Mouse (Mus musculus) hindbrain, embryonic 15.5 days (tissue): ENCODE data around the gene Pold1. TPM values are rescaled to one million over a fixed set of nuclear protein-coding genes. Genes with fewer than 3 reads are reported as not detected.

Experiments used
- ATAC-seq: fragments of 200-750 bp; cut with Nextera tagmentation; 2 replicates; pipeline ENCODE4 v1.8.0; 2017; ENCODE audit warnings: low read depth, moderate number of reproducible peaks, moderate TSS enrichment; ENCODE audit not compliant: low FRiP score
- H3K27ac ChIP-seq: fragments of 300-500 bp; sonication (generic); replicated peaks from 2 replicates; pipeline ENCODE4 v1.5.1; 2015; ENCODE audit warnings: mild to moderate bottlenecking, inconsistent platforms
- H3K27me3 ChIP-seq: fragments of 300-500 bp; sonication (generic); 2 replicates; pipeline ENCODE4 v1.6.1; 2015; ENCODE audit warnings: control low read depth, inconsistent platforms
- H3K36me3 ChIP-seq: fragments of 300-500 bp; sonication (generic); 2 replicates; pipeline ENCODE4 v1.6.1; 2015; ENCODE audit warnings: control low read depth, inconsistent platforms
- H3K4me1 ChIP-seq: fragments of 300-500 bp; sonication (generic); replicated peaks from 2 replicates; pipeline ENCODE4 v1.6.1; 2015; ENCODE audit warnings: control low read depth, inconsistent platforms
- H3K4me2 ChIP-seq: fragments of 300-500 bp; sonication (generic); 2 replicates; pipeline ENCODE4 v1.6.1; 2015; ENCODE audit warnings: moderate library complexity, mild to moderate bottlenecking, inconsistent platforms
- H3K4me3 ChIP-seq: fragments of 300-500 bp; sonication (generic); 2 replicates; pipeline ENCODE4 v1.5.1; 2015; ENCODE audit warnings: mild to moderate bottlenecking, inconsistent platforms
- H3K9ac ChIP-seq: fragments of 300-500 bp; sonication (generic); 2 replicates; pipeline ENCODE4 v1.6.1; 2015; ENCODE audit warnings: inconsistent platforms
- H3K9me3 ChIP-seq: fragments of 300-500 bp; sonication (generic); 2 replicates; pipeline ENCODE4 v1.6.1; 2016; ENCODE audit warnings: control low read depth, inconsistent platforms
- WGBS: fragments of 180-500 bp; shearing (Covaris S2); methylation state at CpG from one replicate; pipeline ENCODE4 v1.1.7; 2015; 5-methylcytosine and 5-hydroxymethylcytosine counted together
- polyA plus RNA-seq: library from polyadenylated mRNA; unstranded; fragments of >200 nt; fragmentation: Nextera tagmentation; extraction: Ambion mirVana; gene quantifications from 2 replicates; pipeline ENCODE4 v1.2.1, GENCODE M21; 2015

Gene Pold1
- polyA plus RNA-seq, 1 experiment from 2014 or later = 29.4 TPM

GRCm38 (mm10) chr7:44531207-44531606, 17.4 kb downstream of the Pold1 start:
- Histone ChIP-seq H3K27ac (no peak overlapping the region), H3K4me2 (no peak overlapping the region), H3K36me3 (no peaks in the 10 kb centered on the region), H3K4me3 (no peak overlapping the region), H3K27me3 (peaks cover 12% of the 10 kb centered on the region), H3K4me1 (peaks cover 8% of the 10 kb centered on the region), H3K9ac (no peak overlapping the region), H3K9me3 (no peaks in the 10 kb centered on the region)
- ATAC-seq = no peak
- WGBS = 62% methylated on average over 5 of the region's 5 CpGs

GRCm38 (mm10) chr7:44530507-44530906, 18.1 kb downstream of the Pold1 start:
- Histone ChIP-seq H3K27me3 (peaks cover 13% of the 10 kb centered on the region), H3K36me3 (no peaks in the 10 kb centered on the region), H3K4me3 (no peak overlapping the region), H3K27ac (no peak overlapping the region), H3K4me2 (no peak overlapping the region), H3K9me3 (no peaks in the 10 kb centered on the region), H3K9ac (no peak overlapping the region), H3K4me1 (peaks cover 8% of the 10 kb centered on the region)
- WGBS = 78% methylated on average over 3 of the region's 3 CpGs
- no peak for ATAC-seq

- Histone ChIP-seq H3K27ac (no peak overlapping the region), H3K4me1 (peaks cover 8% of the 10 kb centered on the region), H3K27me3 (peaks cover 22% of the 10 kb centered on the region), H3K4me3 (no peak overlapping the region), H3K4me2 (no peak overlapping the region), H3K36me3 (no peaks in the 10 kb centered on the region), H3K9ac (no peak overlapping the region), H3K9me3 (no peaks in the 10 kb centered on the region)
- 66% methylated on average over 5 of the region's 5 CpGs for WGBS
- ATAC-seq = no peak
These were observed 19.1 kb downstream of the Pold1 start for GRCm38 (mm10) chr7:44529518-44529917.

- Histone ChIP-seq H3K27ac (0 out of 2 replicates have a peak overlapping the region, but pooled peaks have one; percentile 46), H3K36me3 (no peaks in the 10 kb centered on the region), H3K4me1 (peaks cover 8% of the 10 kb centered on the region)
These were observed 20.9 kb downstream of the Pold1 start for GRCm38 (mm10) chr7:44527483-44528398.

GRCm38 (mm10) chr7:44526414-44527154, 22.1 kb downstream of the Pold1 start:
- H3K27me3 ChIP-seq = peaks cover 48% of the 10 kb centered on the region
- peaks cover 9% of the 10 kb centered on the region for H3K4me1 ChIP-seq
- H3K36me3 ChIP-seq = no peaks in the 10 kb centered on the region
- no peak for ATAC-seq
- no peak overlapping the region for H3K4me3 ChIP-seq
- H3K9ac ChIP-seq = no peak overlapping the region
- no peak overlapping the region for H3K27ac ChIP-seq
- H3K9me3 ChIP-seq = no peaks in the 10 kb centered on the region
- WGBS = 90% methylated on average over 14 of the region's 14 CpGs
- H3K4me2 ChIP-seq = no peak overlapping the region

More at GRCm38 (mm10) chr7:44527483-44528398, 20.9 kb downstream of the Pold1 start:
- H3K4me3 ChIP-seq = peak overlapping the region; percentile 38
- 7% methylated on average over 40 of the region's 40 CpGs for WGBS
- peak overlapping the region; percentile 75 for H3K4me2 ChIP-seq
- ATAC-seq = peak; percentile 65
- H3K9me3 ChIP-seq = no peaks in the 10 kb centered on the region
- H3K9ac ChIP-seq = peak overlapping the region; percentile 55
- peaks cover 37% of the 10 kb centered on the region for H3K27me3 ChIP-seq

- no peak for ATAC-seq
- H3K4me1 ChIP-seq = peaks cover 11% of the 10 kb centered on the region
- H3K36me3 ChIP-seq = no peaks in the 10 kb centered on the region
- H3K4me2 ChIP-seq = peak overlapping the region; percentile 39
- H3K9me3 ChIP-seq = no peaks in the 10 kb centered on the region
- no peak overlapping the region for H3K9ac ChIP-seq
- H3K27me3 ChIP-seq = peaks cover 51% of the 10 kb centered on the region
- no peak overlapping the region for H3K4me3 ChIP-seq
- no peak overlapping the region for H3K27ac ChIP-seq
- WGBS = 16% methylated on average over 21 of the region's 22 CpGs
These were observed 23.4 kb downstream of the Pold1 start for GRCm38 (mm10) chr7:44525126-44525832.

GRCm38 (mm10) chr7:44524502-44524901, 24.1 kb downstream of the Pold1 start, which contains the start of gene Mybpc2:
Gene Mybpc2, minus strand, starts transcription at chr7:44524656.
- H3K9ac ChIP-seq = no peak within 1 kb of the TSS
- no peak for ATAC-seq
- H3K4me3 ChIP-seq = no peak within 1 kb of the TSS
- H3K9me3 ChIP-seq = no peaks in the 10 kb centered on the region
- peaks cover 11% of the 10 kb centered on the region for H3K4me1 ChIP-seq
- no peaks in the 10 kb centered on the region for H3K36me3 ChIP-seq
- no peak within 1 kb of the TSS for H3K27ac ChIP-seq
- peaks cover 51% of the 10 kb centered on the region for H3K27me3 ChIP-seq
- H3K4me2 ChIP-seq = peak within 1 kb of the TSS; percentile 39
- 40% methylated on average over 12 of the region's 12 CpGs for WGBS

GRCm38 (mm10) chr7:44523056-44523455, 25.6 kb downstream of the Pold1 start:
- H3K36me3 ChIP-seq = no peaks in the 10 kb centered on the region
- no peak overlapping the region for H3K4me3 ChIP-seq
- no peak overlapping the region for H3K9ac ChIP-seq
- H3K9me3 ChIP-seq = no peaks in the 10 kb centered on the region
- 70% methylated on average over 2 of the region's 2 CpGs for WGBS
- peaks cover 45% of the 10 kb centered on the region for H3K27me3 ChIP-seq
- no peak for ATAC-seq
- H3K4me2 ChIP-seq = no peak overlapping the region
- H3K27ac ChIP-seq = no peak overlapping the region
- H3K4me1 ChIP-seq = peaks cover 9% of the 10 kb centered on the region

GRCm38 (mm10) chr7:44521710-44522109, 26.9 kb downstream of the Pold1 start:
- 0 out of 2 replicates have a peak, but pooled peaks cover 3% of the 10 kb centered on the region for H3K4me1 ChIP-seq
- no peak for ATAC-seq
- peak overlapping the region; percentile 37 for H3K4me2 ChIP-seq
- peaks cover 43% of the 10 kb centered on the region for H3K27me3 ChIP-seq
- 4% methylated on average over 20 of the region's 20 CpGs for WGBS
- no peaks in the 10 kb centered on the region for H3K36me3 ChIP-seq
- no peaks in the 10 kb centered on the region for H3K9me3 ChIP-seq
- H3K27ac ChIP-seq = no peak overlapping the region
- no peak overlapping the region for H3K9ac ChIP-seq
- no peak overlapping the region for H3K4me3 ChIP-seq

- H3K9ac ChIP-seq = no peak overlapping the region
- H3K36me3 ChIP-seq = no peaks in the 10 kb centered on the region
- H3K9me3 ChIP-seq = no peaks in the 10 kb centered on the region
- WGBS = 70% methylated on average over 3 of the region's 3 CpGs
- peaks cover 43% of the 10 kb centered on the region for H3K27me3 ChIP-seq
- H3K4me3 ChIP-seq = no peak overlapping the region
- ATAC-seq = no peak
- H3K4me1 ChIP-seq = 0 out of 2 replicates have a peak, but pooled peaks cover 3% of the 10 kb centered on the region
- H3K4me2 ChIP-seq = no peak overlapping the region
- no peak overlapping the region for H3K27ac ChIP-seq
These were observed 27.7 kb downstream of the Pold1 start for GRCm38 (mm10) chr7:44520990-44521389.

- peaks cover 37% of the 10 kb centered on the region for H3K27me3 ChIP-seq
- ATAC-seq = no peak
- 0 out of 2 replicates have a peak, but pooled peaks cover 3% of the 10 kb centered on the region for H3K4me1 ChIP-seq
- H3K4me3 ChIP-seq = no peak overlapping the region
- no peaks in the 10 kb centered on the region for H3K9me3 ChIP-seq
- no peak overlapping the region for H3K9ac ChIP-seq
- WGBS = 77% methylated on average over 9 of the region's 9 CpGs
- no peak overlapping the region for H3K4me2 ChIP-seq
- no peak overlapping the region for H3K27ac ChIP-seq
- no peaks in the 10 kb centered on the region for H3K36me3 ChIP-seq
These were observed 29.3 kb downstream of the Pold1 start for GRCm38 (mm10) chr7:44519240-44519913.
